Mouse (Mus musculus): ENCODE results near the gene Ap4s1.

Ap4s1 gene

DNA sequence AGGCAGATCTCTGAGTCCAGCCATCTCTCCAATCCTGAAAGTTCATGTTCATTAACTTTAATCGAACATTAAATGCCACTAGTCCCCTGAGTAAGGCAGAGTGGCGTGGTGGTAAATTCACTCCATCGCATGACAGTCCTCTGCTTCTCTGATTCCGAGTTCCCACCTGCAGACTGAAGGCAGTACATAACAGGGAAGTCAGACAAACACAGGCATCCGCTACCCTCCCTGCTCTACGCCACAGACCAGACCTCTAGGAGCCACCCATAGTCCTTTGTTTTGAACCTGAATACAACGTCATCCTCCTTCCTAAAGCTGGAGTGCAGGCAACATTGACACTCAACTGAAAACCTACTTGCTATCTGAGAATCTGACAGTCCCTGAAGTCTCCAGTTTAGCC, 13.7 kb downstream of the Ap4s1 start:
- DNase-seq = peak; percentile 23 to 30

DNA sequence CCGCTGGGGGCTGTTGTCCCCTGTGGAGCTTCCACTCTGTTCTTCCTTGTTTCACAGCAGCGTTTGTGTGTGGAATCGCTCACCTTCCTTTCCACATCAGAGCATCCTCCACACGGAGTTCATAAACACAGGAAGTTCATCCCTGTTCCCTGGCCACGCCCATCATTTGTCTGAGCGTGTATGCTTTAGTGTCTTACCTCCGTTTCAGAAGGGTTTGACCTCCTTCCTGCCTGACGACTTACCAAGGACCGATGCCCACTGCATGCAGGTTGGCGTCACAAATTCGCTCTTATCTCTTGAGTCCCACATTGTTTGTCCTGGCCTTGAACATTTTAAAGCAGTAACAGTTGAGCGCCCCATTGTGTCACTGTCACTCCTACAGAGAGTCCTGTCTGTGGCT, 14.9 kb downstream of the Ap4s1 start:
- DNase-seq = peak; percentile 52 to 71

DNA sequence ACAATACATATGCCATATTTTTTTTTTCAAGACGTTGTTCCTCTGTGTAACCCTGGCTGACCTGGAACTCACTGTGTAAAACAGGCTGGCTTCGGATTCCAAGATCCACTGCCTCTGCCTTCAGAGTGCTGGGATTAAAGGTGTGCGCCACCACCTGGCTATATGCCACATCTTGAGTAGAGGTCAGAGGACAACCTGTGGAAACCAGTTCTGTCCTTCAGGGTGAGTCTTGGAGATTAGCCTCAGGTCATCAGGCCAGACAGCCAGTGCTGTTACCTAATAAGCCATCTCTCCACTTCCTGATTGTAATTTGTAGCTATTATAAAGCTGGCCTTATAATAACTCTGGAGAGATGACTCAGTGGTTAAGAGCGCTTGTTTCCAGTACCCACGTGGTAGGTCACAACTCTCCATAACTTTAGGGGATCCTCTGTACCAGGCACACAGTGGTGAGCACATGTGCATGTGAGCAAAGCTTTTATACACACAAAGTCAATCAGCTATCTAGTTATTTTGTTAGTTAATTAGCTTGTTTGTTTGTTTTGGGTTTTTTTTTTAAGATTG, 15.9 kb downstream of the Ap4s1 start:
- DNase-seq = no peak

DNA sequence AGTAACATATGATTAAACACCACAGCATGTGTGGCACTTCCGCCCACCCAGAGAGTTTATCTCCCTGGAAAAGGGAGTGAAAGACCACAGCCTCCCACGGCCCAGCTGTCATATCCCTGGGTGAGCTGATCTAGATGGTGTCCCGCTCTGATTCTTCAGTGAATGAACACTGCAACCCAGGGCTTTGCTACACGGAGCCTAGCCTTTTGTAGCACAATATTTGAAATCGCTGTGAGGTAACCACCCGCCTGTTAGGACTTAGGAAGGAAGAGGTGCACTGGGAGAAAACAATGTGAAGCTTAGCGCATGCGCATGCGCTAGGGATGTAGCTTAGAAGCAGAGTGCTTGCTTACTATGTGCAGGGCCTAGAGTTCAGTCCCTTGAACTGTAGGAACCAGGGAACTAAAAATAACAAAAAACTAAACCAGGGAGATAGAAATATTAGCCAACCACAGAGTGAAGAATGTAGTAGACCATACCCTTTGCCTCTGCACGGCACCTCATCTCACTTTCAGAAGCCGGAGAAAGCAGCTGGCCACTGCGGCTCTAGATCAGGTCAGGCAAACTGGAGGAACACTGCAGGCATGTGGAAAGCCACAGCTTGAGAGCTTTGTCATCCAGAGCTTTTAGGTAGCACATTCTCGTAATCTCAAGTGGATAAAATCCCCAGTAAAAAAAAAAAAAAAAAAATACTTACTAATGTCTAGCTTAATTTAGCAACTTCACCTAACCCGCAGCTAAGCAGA, 18.3 kb downstream of the Ap4s1 start:
- peak; percentile 43 to 70 for DNase-seq

DNA sequence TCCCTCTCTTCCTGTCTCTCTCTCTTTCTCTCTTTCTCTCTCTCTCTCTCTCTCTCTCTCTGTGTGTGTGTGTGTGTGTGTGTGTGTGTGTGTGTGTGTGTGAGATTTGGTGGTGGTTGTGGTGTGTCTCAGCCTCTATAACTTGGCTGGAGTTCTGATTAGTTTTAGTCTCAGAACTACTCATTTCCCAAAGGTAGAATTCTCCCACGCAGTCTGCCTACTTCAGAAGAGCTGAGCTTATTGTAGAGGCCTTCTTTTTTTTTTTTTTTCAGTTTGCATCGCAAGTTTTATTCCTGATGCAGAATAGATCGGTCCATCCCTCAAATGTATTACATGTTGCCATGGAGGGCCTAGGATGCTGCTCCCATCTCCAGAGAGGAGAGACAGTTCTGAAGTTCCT, 18.9 kb downstream of the Ap4s1 start:
- no peak for DNase-seq

DNA sequence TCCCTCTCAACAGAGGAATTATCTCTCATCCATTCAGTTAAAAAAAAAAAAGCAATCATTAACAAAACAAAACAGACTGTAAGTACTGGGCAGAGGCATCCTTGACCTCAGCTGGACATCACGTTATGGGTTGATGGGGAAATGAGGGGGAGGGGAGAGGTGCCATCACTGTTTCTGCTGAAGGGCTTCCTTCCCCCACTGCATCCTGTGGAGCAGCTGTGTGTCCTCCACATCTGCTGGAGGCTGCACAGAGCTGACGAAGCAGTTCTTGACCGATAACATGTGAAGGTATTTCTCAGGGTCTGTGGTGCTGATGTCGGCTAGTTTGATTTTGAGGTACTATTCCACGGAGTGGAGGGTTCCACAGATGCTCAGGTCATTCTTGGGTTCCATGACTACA, 19.3 kb downstream of the Ap4s1 start:
- peak in 1 of 2 experiments; percentile 45 for DNase-seq

DNA sequence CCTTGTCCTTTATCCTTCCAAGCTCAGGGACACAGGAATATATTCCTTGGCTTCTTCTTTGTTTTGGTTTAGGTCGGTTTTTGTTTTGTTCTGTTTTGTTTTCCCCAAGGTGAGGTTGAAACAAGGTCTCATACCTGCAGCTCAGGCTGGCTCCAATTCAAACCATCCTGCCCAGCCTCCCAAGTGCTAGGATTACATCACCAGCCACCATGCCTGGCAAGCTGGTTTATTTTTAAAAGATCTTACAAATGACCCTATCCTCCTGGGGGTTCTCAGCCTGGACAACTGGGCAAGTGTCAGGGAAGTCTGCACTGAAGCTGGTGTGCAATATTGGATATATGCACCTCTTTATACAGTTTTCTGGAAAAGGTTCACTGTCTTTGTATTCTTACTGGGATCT, 21.9 kb downstream of the Ap4s1 start:
- no peak for DNase-seq

DNA sequence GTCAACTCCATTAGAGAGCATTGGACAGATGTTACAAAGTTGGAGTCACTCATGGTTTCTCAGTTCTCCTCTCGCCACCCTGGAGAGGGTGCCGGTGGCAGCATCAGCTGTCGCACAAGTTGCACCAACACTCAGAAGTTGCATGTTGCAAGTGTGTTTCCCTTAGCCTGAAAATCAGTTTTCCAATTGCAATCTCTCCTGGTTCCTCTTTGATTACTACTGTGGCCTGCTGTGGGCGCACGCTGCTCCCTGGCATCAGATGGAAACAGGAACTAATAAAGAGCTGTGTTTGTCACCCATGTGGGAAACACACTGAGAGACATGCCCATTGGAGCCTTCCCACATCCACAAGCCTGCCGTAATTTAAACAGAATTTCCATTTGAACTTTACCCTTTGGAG, 27.8 kb downstream of the Ap4s1 start:
- DNase-seq = peak in 1 of 2 experiments; percentile 14

DNA sequence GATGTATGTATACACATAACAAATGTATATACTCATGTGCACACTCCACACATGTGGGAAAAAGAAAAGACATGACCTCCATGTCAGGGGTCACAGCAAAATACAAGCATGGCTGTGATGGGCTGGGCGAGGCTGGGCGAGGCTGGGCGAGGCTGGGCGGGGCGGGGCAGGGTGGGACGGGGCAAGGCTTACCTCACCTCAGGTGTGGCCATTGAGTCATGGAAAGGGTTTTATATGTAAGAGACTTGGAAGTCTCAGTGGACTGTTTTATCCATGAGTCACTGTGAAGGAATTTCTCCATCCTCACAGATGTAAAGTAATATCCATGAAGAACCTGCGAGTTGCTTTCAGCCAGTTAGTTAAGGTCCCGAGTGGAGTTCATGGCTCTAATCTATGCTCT, 31.0 kb downstream of the Ap4s1 start:
- DNase-seq = no peak

DNA sequence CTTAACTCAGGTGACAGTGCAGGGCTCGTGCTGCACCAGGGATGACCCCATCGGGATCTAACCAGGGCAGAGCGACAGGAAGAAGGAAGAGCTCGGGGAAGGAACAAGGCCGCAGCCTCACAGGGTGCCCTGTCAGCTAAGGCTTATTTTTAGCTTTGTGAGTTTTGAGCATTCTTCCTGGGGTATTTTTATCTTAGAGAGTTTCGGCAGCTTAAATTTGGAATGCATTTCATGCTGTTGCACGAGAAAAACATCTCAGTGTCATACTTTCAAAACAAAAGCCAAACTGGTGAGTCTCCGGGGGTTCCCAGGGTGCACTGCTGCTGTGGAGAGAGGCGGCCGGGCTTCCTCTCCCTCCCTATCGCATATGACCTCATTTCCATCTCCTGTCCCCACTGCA, 38.2 kb downstream of the Ap4s1 start:
- DNase-seq = peak; percentile 56 to 70

DNA sequence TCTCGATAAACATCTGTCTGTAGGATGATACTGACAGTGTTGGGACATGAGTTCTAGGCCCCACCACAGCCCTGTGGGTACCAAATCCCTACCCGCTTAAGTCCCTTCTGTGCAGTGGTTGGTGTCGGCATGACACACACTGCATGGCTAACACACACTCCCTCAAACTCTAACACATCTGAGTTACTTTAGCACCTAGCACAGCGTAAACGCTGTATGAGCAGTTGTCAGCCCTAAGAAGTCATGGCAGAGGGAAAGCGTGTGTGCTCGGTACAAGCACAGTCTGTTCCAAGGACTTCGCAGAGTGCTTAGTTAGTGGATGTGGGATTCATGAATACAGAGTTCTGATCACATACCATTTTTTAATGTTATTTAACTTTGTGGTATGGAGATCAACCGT, 39.0 kb downstream of the Ap4s1 start:
- DNase-seq = no peak

DNA sequence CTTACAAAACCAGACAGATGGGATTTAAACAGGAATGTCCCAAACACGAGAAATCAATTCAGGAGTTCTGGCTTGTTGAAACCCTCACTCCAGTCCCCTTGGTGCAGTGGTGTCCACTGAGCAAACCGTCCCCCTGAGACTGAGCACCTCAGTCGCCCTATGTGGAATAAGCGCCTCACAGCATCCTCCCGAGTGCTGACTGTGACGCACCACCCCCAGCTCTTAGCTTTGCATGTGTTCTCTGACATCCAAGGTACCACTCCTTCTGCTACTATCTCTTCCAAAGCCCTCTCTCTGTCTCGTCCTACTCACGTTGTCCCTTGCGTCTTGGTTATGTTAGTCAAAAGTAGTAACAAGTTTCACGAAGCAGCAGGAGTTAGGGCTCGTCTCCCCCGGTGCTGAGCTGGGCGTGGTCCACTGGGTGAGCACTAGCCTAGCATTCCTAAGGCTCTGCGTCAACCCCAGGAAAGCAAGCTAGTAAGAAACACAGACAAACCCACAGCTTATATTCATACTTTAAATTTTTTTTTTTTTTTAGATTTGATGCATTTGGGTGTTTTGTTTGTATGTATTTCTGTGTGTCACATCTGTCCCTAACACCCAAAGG, 43.9 kb downstream of the Ap4s1 start:
- DNase-seq = peak in 1 of 2 experiments; percentile 23

DNA sequence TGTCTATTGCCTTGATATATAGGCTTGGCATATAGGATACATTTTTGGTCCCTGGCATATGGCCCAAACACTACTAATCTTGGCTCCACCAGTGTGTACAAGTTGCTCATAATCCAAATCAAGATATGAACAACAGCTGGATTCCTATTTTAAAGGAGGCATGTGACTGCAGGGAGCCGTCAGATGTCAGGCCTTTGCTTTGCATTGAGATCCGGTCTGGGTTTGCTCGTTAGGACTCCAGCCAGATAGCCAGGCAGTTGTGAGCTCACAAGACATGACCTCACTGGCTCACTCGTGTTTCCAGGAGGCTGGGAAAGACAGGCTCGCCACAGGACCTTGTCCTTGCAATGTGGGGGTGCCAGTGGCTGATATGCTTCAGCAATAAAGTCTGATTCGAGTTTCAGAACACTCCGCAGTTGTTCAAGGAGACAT, 45.0 kb downstream of the Ap4s1 start:
- DNase-seq = peak; percentile 21 to 57

DNA sequence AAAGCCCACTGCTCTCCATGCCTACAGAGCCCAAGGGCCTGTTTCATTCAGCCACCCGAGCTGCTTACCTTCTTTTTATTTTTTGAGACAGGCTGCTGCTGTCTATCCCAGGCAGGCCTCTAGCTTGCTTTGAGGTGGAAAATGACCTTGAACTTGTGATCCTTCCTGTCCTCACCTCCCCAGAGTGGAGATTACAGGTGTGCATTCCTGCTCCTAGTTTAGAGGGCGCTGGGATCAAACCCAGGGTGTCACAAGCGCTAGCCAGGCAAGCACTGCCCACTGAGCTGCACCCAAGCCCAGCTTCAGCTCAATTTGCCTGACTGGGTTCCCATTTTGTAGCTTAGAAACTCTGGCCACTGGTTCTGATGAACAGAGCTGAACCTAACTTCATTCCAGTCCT, 45.5 kb downstream of the Ap4s1 start:
- no peak for DNase-seq

DNA sequence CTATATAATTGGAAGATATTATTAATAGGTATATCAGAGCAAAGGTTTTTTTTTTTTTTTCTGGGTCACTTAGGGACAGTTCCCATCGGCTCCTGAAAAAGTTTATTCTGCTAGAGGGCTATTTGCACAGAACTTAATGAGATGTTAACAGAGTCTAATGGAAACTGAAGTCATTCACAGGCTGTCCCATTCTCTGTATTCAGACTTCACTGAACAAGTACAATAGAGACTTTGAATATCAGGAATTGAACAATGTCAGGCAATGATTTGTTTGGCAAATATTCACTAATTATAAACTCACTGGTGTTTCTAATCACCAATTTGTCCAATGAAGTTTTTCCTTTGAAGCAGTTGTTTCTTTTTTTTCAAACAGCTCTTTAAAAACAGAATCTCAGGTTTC, 46.0 kb downstream of the Ap4s1 start:
- no peak for DNase-seq

DNA sequence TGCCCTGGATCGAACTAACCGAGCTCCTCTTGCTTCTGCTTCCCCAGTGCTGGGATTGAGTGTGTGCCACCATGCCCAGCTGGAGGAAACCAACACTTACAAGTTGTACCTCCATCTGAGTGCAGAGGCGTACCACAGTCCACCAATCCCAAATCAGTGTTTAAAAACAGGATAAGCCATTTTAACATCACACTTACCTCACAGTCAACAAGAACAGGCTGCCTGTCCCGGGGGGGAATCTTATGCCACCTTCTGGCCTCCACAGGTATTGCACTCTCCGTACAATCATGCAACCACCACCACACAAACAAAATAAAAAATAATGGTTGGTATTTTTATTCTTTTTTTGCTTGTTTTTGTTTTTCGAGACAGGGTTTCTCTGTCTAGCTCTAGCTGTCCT, 50.9 kb downstream of the Ap4s1 start:
- DNase-seq = peak; percentile 33 to 57

DNA sequence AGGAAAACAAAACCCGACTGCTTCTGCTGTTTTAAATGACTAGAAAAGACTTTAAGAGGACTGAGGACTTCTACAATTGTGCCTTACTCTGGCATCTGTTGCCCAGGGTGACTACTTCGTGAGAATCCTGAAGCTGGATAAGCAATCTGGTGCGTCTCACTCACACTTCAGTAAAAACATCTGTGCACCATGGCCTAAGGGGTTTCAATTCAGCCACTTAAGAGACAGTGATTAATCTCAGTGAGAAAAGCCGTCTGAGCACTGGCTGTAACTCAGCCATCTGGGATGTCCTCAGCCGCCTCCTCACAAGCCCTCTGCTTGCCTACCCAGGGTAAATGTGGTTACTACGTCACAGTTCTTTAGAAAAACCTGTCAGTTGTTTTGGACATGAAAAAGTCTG, 54.1 kb downstream of the Ap4s1 start:
- DNase-seq = no peak

DNA sequence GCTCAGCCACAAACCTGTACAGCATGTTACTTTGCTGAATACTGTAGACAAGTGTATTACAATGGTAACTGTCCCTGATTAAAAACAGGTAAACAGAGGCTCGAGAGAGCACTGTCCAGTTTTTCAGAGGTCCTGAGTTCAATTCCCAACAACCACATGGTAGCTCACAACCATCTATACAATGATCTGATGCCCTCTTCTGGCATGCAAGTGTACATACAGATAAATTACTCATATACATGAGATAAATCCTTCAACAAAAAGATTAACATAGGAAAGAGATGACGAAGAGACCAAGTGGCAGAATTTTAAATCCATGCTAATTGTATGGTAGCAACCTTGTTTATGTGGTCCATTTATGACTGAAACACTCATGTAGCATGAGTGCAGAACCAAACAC, 56.5 kb downstream of the Ap4s1 start:
- no peak for DNase-seq

DNA sequence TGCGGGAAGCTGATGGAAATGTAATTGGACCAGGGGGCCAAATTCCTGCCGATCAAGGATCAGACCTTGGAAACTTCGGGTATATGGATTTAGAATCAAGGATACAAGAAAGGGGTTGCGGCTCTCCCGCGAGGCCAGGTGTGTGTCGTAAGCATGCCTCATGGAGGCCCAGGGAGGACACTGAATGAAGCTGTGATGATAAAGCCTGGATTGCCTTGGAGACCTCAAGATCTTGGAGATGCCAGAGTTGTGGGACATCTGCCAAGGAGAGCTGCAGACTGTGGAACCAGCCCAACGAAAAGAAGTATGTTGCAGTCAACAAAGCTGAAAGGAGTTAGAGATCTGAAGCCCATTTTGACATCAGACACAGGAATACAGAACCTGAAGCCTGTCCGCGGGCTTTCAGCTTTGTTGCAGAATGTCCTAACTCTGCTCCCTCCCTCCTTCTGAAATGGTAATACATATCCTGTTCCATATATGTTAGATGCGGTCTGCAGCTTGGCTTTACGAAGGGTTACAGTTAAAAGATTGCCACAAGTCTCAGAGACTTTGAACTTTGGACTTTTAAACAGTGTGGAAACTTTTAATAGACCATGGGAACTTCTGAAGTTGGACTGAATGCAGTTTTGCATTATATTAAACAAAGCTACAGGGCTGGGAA, 65.2 kb downstream of the Ap4s1 start:
- no peak for DNase-seq

DNA sequence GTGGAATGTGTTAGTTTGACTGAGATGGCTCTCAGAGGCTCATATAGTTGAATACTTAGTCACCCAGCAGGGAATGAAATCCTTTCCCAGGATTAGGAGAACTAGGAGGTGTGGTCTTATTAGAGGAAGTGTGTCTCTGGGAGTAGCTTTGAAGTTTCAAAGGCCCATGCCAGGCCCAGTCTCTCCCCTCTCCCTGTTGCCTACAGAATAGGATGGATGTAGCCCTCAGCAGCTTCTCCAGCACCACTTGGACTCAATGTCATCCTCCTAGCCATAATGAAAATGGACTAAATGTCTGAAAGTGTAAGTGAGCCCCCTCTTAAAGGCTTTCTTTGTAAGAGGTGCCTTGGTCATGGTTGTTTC, 65.7 kb downstream of the Ap4s1 start:
- no peak for DNase-seq

DNA sequence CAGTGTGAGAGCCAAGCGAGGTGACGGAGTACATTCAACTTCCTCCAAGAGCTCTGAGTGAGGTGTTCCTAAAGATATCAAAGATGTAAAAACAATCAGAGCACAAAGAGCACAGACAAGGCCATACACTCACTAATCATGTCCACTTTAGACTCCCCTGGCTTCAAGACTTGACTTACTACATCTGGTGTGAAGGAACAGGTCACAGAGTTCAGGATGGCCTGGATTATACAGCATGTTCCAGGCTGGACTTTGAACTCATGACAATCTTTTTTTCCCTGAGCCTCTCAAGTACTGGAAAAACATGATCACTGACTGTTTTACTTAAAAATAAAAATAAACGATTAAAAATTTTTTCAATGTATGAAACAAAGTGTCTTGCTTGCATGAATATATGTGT, 68.5 kb downstream of the Ap4s1 start:
- DNase-seq = no peak

DNA sequence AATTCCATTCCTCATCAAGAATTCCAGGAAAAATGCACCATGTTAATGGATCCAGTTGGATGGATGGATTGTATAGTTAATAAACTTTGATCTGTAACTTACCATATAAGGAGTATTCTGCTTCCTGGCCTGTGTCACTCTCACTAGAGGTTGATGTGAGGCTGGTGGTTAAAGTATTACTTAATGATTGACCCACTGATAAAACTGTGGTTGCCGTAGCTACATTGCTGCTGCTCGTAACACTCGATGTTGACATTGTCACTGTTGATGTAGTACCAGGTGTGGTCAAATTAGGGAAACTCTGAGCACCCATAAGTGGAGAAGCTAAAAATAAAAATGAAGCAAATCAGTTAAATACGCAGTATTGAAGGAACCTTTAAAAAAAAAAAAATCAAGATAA, 76.6 kb downstream of the Ap4s1 start:
- DNase-seq = no peak

DNA sequence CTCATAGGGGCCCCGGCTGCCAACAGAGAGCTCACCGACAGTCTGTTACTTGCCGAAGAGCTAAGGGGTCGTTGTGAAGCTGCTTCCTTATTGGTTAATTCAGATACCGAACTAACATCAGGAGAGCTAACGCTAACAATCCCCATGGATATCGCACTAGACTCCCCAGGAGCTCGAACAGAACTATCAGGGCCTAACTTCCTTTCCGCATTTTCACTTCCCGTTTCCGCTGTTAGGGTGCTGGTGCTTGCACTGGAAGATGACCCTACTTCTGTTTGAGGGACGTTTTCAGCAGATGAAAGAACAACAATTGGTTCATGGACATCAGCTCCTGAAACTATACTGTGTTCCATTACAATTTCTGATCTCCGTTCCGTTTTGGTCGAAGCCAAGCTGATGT, 77.9 kb downstream of the Ap4s1 start:
- DNase-seq = no peak

DNA sequence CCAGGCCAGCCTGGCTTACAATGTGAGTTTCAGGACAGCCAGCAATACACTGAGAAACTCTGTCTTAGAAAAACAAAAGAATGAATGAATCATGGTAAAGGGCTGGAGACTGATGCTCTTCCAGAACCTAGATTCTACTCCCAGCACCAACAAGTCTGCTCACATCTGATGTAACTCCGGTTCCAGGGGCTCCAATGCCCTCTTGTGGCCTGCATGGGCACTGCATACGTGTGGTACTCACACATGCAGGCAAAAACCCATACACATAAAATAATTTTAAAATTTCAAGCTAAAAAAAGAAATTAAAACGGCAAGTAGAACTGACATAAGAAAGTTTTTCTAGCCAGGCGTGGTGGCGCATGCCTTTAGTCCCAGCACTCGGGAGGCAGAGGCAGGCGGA, 94.0 kb downstream of the Ap4s1 start:
- no peak for DNase-seq

Measured in lung, postnatal 4 days (tissue).